Mouse (Mus musculus) layer of hippocampus, adult 9-10 months (tissue): ENCODE measurements around the gene 3110082I17Rik.
"Not testable (repeated sequence)": the region's sequence is repeated elsewhere in the genome, so short reads cannot be mapped to it uniquely, and the experiment has no call there.

Source experiments
- DNase-seq: peaks from one replicate; pipeline ENCODE4 v3.0.0; 2022; ENCODE audit warnings: low spot score

The 3110082I17Rik gene

DNA sequence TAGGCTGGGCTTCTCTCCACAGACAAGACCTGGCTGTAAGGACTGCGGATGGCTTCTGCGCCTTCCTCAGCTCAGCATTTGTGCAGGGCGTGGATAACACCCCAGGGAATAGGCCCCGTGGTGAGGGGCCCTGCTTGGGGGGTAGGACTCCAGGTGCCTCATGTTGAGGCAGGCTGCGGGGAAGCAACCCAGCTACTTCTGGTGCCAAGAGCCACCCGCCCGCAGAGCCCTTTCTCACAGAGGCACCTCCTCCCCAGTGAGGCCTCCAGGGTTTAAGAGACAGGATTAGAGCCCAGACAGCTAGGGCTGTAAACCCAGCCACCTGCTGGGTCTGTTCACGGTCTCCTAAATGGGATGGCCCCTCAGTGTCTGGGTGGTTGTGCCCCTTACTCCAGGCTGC lies 108.7 kb downstream of the 3110082I17Rik start:
- DNase-seq, result no peak

DNA sequence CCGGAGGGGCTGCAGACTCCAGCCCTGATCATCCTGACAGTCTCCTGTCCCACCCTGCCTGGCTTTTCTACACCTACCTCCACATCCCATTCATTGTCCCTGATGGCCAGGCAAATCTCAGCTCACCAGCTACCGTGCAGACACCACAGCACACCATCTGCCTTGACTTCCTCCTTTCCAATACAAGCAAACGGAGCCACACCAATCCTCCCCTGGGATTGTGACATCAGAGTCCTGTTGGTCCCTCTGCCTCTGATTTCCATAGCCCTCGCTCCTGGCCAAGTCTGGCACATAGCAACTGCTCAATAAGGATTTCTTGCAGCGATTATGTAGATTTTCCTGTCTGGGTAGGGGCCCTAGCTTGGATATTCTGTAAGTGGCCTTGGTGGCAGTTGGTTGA lies 109.2 kb downstream of the 3110082I17Rik start, which contains the start of gene Cox19:
TSS of gene Cox19 (minus strand) at position 285 of the 400 bp plus-strand sequence.
- DNase-seq, result no peak

DNA sequence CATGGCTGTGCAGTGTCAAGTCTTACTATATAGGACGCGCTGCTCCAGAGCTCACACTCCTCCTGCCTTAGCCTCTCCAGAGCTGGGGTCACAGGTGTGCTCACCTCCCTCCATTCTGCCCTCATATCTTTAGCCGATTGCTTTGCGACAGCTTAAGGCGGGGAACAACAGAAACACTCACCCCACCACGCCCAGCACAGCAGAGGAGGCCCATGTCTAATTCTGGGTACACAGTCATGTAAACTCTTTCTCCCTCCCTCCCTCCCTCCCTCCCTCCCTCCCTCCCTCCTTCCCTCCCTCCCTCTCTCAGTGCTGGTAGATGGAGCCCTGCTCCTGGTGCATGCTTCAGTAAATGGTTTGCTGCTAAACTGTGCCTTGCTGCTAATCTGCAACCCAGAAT lies 110.6 kb downstream of the 3110082I17Rik start:
- no peak for DNase-seq

DNA sequence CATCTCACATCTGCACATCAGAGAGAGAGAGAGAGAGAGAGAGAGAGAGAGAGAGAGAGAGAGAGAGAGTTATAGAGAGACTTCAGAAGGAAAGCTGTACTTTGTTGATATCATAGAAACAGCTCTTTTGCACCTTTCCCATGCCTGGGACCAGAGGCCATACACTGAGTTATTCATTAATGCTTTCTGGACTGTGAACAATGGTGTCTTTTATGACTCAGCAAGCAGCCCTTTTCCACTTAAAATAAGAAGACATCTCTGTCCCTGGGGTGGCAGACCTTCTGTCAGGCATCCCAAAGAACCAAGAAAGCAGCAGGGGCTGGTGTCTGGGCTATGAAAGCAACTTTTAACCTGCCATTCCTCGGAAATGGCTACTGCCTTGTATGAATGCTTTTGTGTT lies 113.1 kb downstream of the 3110082I17Rik start:
- DNase-seq, result no peak

DNA sequence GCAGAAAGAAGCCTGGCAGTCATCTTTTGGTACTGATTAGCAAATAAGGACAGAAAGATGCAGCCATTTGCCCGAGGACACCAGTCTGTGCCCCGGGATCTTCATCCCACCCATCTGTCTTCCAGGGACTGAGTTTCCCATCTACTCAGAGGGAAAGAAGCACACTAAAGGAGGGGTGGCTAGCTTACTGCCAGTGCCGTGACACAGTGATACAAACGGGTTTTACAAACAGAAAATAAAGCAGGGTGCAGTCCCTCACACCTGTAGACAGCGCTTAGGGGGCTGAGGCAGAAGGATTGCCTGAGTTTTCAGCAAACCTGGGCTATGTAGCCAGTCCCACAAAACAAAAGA lies 115.0 kb downstream of the 3110082I17Rik start:
- DNase-seq, result no peak

DNA sequence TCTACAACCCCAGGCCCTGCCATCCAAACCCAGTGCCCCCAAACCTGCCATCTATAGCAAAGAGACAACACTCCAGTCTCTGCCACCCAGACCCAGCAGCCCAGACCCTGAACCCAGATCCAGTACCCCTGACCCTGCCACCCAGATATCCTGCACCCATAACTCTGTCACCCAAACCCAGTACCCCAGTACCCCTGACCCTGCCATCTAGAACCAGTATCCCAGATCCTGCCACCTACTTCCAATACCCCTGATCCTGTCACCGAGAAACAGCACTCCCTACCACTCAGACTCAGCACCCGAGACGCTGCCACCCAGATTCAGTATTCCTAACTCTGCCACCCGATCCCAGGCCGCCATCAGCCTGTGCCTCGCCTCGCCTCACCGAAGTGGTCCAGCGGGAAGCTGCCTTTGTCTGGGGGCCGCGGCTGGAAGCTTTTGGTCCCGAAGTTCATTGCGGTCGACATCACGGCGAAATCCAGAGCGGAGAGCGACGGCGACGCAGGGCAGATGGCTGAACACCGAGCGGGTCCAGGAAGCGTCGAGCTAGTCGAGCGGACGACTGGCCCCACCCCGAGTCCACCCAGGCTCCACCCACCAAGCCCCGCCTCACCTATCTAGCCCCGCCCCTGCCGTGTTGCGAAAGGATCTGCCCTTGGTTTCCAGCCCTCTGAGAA lies 115.5 kb downstream of the 3110082I17Rik start:
- DNase-seq, result peak; percentile 84

DNA sequence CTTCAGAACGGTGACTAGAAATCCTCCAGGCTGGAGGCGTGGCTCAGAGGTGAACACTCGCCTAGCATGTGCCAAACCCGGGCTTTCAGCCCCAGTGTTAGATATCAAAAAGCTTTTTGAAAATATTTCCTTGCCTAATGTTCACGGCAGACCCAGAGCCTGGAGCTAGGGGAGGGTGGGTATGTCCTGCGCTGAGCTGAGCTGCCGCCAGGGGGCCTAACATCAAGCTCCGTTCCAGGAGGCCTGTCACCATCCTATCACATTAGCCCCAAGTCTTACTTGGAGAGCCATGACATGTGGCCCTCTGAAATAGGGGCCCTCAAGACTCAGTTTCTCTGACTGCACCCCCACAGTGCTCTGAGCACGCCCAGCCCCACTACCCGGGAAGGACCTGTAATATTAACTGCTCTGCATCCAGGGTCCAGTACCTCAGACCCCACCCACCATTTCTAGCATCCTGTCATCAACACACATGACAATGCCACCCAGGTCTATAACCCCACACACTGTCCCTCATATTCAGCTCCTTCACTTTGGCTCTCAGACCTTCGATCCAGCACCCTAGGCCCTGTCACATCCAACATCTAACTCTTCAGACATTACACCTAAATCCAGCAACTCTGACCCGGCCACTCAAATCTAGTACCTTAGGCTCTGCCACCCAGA lies 116.2 kb downstream of the 3110082I17Rik start:
- no peak for DNase-seq

DNA sequence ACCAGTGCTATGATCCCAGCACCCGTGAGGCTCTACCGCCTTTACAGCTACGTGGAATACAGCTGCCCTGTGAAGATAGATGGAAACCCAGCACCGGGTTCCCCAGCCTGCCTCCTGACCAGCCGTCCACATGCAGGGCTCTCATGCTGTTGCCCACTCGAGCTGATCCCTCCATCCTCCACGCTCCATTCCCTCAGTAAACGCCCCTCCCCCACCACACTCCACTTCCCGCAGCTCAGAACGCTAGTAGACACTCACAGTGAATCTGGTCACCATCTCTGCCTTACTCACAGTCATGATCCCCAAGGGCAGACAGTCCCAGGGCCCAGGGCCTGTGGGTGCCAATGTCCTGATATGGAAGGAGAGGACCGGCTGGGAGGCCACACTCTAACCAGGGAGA lies 121.4 kb downstream of the 3110082I17Rik start:
- DNase-seq, result no peak

DNA sequence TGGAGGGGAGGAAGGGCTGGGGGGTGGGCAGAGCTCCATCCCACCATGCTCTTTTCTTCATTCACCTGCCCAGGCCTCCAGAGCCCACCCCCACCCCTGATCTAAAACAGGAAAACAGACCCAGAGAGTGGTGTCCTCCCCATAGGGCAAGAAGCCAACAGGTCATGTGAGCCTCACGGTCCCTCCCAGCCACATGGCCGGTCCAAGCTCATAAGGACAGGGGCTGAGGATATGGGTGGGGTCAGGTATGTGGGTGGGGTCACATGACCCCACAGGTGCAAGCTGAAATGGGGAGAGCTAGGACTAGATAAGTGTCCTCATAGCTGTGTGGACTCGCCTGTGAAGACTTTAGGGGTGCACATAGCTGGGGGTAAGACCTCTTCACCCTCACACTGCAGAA lies 121.9 kb downstream of the 3110082I17Rik start:
- DNase-seq, result no peak

DNA sequence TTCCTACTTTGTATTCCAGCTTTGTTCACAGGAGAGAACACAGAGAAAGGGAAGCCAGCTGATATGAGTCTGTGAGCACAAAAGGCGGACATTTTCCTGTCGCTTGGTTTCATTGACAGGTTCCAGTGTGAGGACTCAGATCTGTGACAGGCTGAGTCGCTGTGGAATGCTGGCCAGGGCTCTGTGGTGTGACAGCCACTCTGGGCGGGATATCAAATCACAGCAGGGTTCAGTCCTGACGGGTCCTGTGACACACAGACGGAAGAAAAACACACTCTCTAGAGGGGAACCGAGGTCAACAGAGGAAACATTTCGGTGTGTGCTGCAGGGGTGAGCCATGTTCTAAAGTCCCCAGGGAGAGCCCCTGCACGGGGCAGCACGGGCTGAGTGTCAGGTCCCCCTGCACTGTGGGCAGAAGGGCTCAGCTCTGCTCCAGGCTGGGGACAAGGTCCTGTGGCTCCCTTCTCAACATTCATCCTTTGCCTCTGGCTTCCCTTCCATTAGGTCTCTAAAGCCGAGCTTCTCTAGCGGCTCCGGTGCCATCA lies 122.4 kb downstream of the 3110082I17Rik start:
- DNase-seq, result no peak

DNA sequence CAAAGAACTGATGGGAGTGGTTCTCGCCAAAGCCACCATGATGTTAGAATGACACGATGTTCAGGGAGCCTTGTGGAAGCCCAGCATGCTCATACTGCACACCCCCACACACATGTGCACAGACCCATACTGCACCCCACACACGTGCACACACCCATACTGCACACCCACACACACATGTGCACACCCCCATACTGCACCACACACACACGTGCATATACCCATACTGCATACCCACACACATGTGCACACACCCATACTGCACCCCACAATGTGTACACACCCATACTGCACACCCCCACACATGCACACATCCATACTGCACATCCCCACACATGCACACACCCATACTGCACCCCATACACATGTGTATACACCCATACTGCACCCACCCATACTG lies 124.7 kb downstream of the 3110082I17Rik start:
- DNase-seq, result no peak

DNA sequence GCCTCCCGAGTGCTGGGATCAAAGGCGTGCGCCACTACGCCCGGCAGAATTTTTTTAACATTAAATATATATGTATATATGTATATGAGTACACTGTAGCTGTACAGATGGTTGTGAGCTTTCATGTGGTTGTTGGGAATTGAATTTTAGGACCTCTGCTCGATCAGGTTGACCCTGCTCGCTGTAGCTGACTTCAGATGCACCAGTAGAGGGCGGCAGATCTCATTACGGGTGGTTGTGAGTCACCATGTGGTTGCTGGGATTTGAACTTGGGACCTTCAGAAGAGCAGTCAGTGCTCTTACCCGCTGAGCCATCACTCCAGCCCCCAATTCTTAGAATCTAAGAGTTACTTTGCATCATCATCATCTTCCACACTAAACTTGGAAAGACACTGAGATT lies 125.9 kb downstream of the 3110082I17Rik start:
- DNase-seq, result not testable (repeated sequence)

DNA sequence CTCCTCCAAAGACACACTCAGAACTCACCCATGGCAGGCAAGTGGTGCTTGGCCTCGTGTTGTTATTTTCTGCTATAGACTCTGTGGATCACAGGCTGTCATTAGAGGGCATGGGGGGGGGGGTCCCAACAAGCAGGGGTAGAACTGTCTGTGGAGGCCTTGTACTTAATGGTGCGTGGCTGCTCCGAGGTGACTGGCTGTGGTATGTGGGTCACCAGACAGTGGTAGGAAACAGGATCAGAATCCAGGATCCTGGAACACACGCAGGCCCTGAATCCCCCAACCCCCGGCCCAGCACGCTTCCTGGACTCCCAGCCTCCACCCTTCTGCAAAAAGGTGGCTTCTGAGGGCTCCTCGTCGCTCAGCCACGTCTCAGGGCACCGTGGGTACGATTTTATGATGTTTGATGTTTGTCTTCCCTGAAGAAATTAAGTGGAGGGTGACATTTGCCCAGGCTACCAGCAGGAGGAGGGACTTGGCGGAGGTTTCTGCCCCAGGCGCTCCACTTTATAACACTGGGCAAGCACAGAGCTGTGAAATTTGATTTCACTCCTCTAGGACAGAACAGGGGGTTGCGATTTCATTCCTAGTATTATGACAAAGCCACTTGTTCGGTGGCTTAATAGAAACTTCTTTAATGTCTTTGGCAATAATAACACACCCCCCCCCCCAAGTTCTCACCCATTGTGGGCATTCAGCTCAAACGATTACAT lies 126.9 kb downstream of the 3110082I17Rik start:
- DNase-seq, result no peak

DNA sequence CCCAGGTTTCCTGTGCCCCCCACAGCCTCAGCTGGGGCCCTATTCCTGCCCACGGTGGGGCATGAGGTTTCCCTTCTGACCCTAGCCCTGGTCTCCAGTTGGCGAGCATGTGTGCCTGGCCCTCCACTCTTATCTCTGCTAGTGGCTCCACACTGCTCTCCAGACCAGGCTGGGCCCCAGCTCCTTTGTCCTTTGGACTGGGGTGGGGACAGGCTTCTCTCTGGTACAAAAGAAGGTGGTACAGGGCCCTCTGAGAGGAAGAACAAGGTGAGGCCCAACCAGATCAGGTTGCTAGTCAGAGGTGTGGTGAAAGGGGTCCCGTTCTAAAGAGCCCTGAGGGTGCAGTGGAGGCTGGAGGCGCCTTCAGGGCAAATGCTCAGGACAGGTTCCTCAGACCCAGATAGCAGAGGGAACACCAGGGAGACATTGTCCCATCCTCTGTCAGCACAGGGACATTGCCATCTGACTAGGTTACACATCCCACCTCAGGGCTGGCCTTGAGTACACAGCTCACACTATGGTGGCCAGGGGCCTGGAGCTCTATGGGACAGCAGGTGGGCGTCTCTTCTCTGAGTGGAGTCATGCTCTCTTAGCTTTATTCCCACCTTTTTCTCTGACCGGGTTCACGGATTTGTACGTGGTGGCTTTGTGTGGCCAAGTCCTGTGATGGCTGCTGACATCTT lies 127.6 kb downstream of the 3110082I17Rik start:
- no peak for DNase-seq

DNA sequence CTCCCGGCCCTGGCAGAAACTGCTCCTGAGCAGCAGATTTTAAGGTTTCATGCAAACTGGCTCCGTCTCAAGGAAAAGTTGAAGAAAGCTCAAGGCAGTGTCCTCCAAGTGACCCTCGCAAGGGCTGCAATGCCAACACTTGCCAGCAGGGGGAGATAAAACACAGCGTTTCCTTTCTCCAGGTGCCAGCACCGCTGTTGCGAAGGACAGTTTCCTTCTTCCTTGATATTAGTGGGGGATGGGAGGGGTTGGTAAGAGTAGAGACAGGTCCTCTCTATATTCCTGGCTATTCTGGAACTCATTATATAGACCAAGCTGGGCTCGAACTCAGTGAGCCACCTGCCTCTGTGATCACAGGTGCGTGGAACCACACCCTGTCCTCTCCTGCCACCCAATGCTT lies 128.6 kb downstream of the 3110082I17Rik start:
- DNase-seq, result peak; percentile 27

DNA sequence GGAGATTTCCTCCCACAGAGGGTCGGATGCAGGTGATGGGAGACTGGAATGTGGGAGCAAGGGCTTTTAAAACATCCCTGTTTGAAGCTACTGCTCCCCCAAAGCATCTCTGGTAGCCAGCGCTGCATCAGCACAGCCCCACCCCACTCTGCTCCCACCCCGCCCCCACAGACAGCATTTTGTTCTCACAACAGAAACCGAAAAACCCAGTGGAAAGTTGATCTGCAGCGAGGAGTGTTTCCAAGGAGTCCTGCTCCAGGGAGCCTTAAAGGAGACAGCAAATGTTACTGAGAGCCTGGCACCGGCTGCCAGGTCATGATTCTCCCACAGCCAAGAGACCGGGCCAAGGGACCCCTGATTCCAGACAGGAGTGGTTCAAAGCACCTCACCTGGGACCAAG lies 129.6 kb downstream of the 3110082I17Rik start:
- DNase-seq, result no peak

DNA sequence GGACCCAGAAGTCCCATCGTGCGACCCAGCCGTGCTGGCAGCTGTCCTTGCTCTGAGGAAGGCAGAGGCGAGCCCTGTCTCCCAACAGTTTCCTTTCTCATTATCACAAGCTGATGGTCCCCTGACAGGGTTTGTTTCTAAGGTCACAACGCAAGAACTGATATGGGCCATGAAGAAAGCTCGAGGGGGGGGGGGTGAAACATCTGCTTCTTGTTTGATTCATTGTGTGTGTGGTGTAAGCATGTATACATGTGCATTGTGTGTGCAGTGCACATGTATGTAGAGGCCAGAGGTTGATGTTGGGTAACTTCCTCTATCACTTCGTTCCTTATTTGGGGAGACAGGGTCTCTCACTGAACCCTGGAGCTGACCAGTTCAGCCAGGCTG lies 132.7 kb downstream of the 3110082I17Rik start:
- DNase-seq, result no peak

DNA sequence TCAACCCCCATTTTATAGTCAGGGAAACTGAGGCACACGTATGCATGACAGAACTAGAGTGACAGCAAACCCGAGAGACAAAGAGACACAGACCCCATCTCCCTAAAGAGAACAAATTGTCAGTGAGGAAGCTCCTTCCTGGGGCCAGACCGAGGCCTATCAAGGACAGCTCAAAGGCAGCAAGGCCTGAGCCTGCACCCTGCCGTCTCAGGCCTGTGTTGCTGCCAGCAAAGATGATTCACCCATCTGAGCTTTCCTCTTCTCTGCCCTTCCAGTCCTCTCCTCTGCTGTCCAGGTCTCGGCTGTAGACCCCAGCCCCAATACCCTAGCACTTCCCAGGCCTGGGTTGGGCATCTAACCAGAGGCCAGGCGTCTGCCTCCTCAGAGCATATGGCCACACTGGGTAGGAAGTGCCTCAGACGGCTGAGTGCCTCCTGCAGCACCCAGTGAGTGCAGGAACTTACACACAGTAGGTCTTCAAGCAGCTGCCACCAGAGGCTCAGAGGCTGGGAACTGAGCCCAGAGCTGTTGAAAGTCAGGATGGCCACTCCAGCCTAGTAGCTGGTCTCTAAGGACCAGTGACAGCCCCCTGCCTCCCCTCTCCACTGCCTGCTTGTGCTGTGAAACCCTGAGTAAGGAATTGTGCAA lies 133.2 kb downstream of the 3110082I17Rik start:
- no peak for DNase-seq

DNA sequence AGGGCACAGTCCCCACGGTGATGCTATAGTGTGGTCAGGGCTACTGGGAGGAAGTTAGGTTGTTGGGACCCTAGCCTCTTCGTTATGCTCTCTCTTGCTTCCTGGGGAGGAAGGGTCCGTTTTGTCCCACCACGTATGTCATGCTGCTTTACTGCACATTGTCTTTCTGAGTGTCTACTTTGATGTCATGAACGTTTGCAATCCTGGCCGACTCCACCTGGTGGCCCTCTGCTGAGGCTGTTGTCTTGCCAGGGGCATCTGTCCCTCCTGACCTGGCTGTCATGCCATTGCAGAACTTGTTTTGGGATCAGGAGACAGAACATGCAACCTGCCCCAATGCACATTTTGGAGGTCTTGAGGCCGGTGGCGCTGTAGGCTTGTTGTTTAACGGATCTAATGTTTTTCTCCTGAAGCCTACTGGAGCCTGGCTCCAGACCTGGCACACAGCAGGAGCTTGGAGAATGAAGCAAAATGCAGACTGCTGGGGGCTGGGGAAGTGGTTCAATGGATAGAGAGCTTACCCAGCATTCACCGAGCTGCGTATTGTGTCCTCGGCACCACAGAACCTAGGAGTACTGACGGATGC lies 134.1 kb downstream of the 3110082I17Rik start:
- DNase-seq, result no peak

DNA sequence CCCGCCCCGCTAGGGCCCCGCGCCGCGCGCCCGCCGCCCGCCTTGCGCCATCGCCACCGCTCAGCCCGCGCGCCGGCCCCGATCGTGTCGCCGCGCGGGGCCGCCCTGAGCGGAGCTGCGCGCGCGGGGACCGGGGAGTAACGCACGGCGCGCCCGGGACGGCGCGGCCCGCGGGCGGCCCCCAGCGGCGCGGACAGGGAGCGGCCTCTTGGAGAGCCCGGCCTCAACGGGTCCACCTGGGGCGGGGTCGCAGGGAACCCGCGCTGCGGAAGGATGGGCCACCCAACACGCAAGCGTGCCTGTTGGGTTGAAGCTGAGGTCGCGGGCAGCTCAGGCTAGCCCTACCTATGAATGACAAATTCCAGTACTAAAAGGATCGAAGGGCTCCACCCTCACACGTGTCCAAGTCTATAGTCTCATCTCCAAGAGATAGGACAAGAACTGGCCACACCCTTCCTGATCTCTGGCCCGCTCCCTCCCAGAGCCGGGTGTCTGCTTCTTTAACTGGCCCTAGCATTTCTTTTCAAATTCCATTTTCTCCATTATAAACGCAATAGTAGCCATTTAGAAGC lies 134.8 kb downstream of the 3110082I17Rik start, which contains the start of gene Adap1:
TSS of gene Adap1 (minus strand) at position 228 of the 572 bp plus-strand sequence.
- peak; percentile 26 for DNase-seq
